Mouse (Mus musculus) heart, postnatal 0 days (tissue): Measurements from ENCODE around the gene Smok3a.

Experiments used
- CTCF ChIP-seq: IDR thresholded peaks from 2 replicates; pipeline ENCODE4 v1.5.1; 2016; ENCODE audit warnings: antibody characterized with exemption, control low read depth, low read depth
- EP300 ChIP-seq: IDR thresholded peaks from 2 replicates; pipeline ENCODE4 v1.6.1; 2016; ENCODE audit warnings: antibody characterized with exemption, low read depth

- TF ChIP-seq CTCF (no peak), EP300 (no peak)
Observed at GRCm38 (mm10) chr5:137974724-137975123, 46.3 kb upstream of the Smok3a start.
